Mouse (Mus musculus) neural tube, embryonic 14.5 days (tissue): ENCODE data around the gene Fuom. TPM values are rescaled to one million over a fixed set of nuclear protein-coding genes. Genes with fewer than 3 reads are reported as not detected.

Source experiments
- ATAC-seq: fragments of 200-750 bp; cut with Nextera tagmentation; 2 replicates; pipeline ENCODE4 v1.8.0; 2017; ENCODE audit warnings: low read depth, mild to moderate bottlenecking, moderate TSS enrichment, moderate library complexity
- H3K27ac ChIP-seq: fragments of 300-500 bp; sonication (generic); 2 replicates; pipeline ENCODE4 v1.5.1; 2014; ENCODE audit warnings: low read depth, mild to moderate bottlenecking, control low read depth, low read length, moderate library complexity, mixed read lengths
- H3K27me3 ChIP-seq: fragments of 300-500 bp; sonication (generic); 2 replicates; pipeline ENCODE4 v1.6.1; 2014; ENCODE audit warnings: low read length; ENCODE audit not compliant: control insufficient read depth, insufficient read depth
- H3K36me3 ChIP-seq: fragments of 300-500 bp; sonication (generic); 2 replicates; pipeline ENCODE4 v1.6.1; 2014; ENCODE audit warnings: low read length, mixed read lengths; ENCODE audit not compliant: control insufficient read depth, insufficient read depth
- H3K4me1 ChIP-seq: fragments of 300-500 bp; sonication (generic); 2 replicates; pipeline ENCODE4 v1.6.1; 2014; ENCODE audit warnings: low read length; ENCODE audit not compliant: control insufficient read depth, insufficient read depth
- H3K4me2 ChIP-seq: fragments of 300-500 bp; sonication (generic); 2 replicates; pipeline ENCODE4 v1.6.1; 2014; ENCODE audit warnings: mild to moderate bottlenecking, low read depth, low read length, control low read depth
- H3K4me3 ChIP-seq: fragments of 300-500 bp; sonication (generic); 2 replicates; pipeline ENCODE4 v1.5.1; 2014; ENCODE audit warnings: low read depth, low read length, control low read depth, mixed read lengths
- H3K9ac ChIP-seq: fragments of 300-500 bp; sonication (generic); replicated peaks from 2 replicates; pipeline ENCODE4 v1.6.1; 2014; ENCODE audit warnings: low read depth, mild to moderate bottlenecking, control low read depth, low read length, mixed read lengths
- H3K9me3 ChIP-seq: fragments of 300-500 bp; sonication (generic); 2 replicates; pipeline ENCODE4 v1.6.1; 2016; ENCODE audit warnings: low read length; ENCODE audit not compliant: control insufficient read depth
- WGBS: fragments of 180-500 bp; shearing (Covaris S2); extraction: QIAGEN DNeasy Blood & Tissue Kit; methylation state at CpG from one replicate; pipeline ENCODE4 v1.1.7; 2014; 5-methylcytosine and 5-hydroxymethylcytosine counted together
- polyA plus RNA-seq: library from polyadenylated mRNA; unstranded; fragments of >200 nt; fragmentation: Nextera tagmentation; extraction: Ambion mirVana; gene quantifications from 2 replicates; pipeline ENCODE4 v1.2.1, GENCODE M21; 2014

Fuom gene
- polyA plus RNA-seq, 1 experiment from 2014 or later, result 51.8 TPM

GRCm38 (mm10) chr7:140049115-140049689 lies 53.0 kb downstream of the Fuom start:
- Histone ChIP-seq H3K9me3 (no peaks in the 10 kb centered on the region), H3K4me2 (peak overlapping the region; percentile 58), H3K36me3 (no peaks in the 10 kb centered on the region), H3K4me1 (peaks cover 13% of the 10 kb centered on the region), H3K9ac (peak overlapping the region; percentile 22; the same call in 1 of the 2 replicates), H3K27ac (no peak overlapping the region), H3K4me3 (peak overlapping the region; percentile 51), H3K27me3 (peaks cover 19% of the 10 kb centered on the region)
- WGBS, result under 1% methylated on average over 34 of the region's 34 CpGs
- peak; percentile 86 for ATAC-seq

- WGBS, result under 1% methylated on average over 56 of the region's 56 CpGs
- ATAC-seq, result peak; percentile 60; the same call in 1 of the 2 replicates
- peaks cover 19% of the 10 kb centered on the region for H3K27me3 ChIP-seq
- no peaks in the 10 kb centered on the region for H3K36me3 ChIP-seq
- no peak within 1 kb of the TSS for H3K27ac ChIP-seq
- no peaks in the 10 kb centered on the region for H3K9me3 ChIP-seq
- peaks cover 13% of the 10 kb centered on the region for H3K4me1 ChIP-seq
- peak within 1 kb of the TSS; percentile 58 for H3K4me2 ChIP-seq
- H3K4me3 ChIP-seq, result peak within 1 kb of the TSS; percentile 51
- peak within 1 kb of the TSS; percentile 32 for H3K9ac ChIP-seq
Measured at GRCm38 (mm10) chr7:140048361-140049114, 53.7 kb downstream of the Fuom start, which contains the start of gene Msx3. Gene Msx3 (minus strand): TSS chr7:140049089.

GRCm38 (mm10) chr7:140047811-140048311 lies 54.4 kb downstream of the Fuom start:
- Histone ChIP-seq H3K27me3 (peaks cover 19% of the 10 kb centered on the region), H3K9ac (peak overlapping the region; percentile 32; the same call in 1 of the 2 replicates), H3K9me3 (no peaks in the 10 kb centered on the region), H3K4me2 (peak overlapping the region; percentile 58), H3K36me3 (no peaks in the 10 kb centered on the region), H3K27ac (no peak overlapping the region), H3K4me3 (peak overlapping the region; percentile 51), H3K4me1 (peaks cover 13% of the 10 kb centered on the region)
- no peak for ATAC-seq
- under 1% methylated on average over 33 of the region's 33 CpGs for WGBS

Other genes starting within 250 kb of the Fuom start
- gene Kndc1, start 207.7 kb downstream of the Fuom start, polyA plus RNA-seq, result 18.8 and 28.5 TPM in 2 replicates
- gene Utf1, start 158.7 kb downstream of the Fuom start, polyA plus RNA-seq, result not detected in 2 replicates
- 0.46 and 1.4 TPM in 2 replicates for gene 6430531B16Rik, start 123.7 kb downstream of the Fuom start, polyA plus RNA-seq
- 3.2 and 3.3 TPM in 2 replicates for gene Adam8, start 109.9 kb downstream of the Fuom start, polyA plus RNA-seq
- 52.7 and 61.2 TPM in 2 replicates for gene Zfp511, start 66.0 kb downstream of the Fuom start, polyA plus RNA-seq
- 57.1 and 61.0 TPM in 2 replicates for gene Tubgcp2, start 65.8 kb downstream of the Fuom start, polyA plus RNA-seq
- gene Msx3, start 53.4 kb downstream of the Fuom start, polyA plus RNA-seq, result 6.6 and 8.1 TPM in 2 replicates
- 209 and 365 TPM in 2 replicates for gene Caly, start 19.9 kb downstream of the Fuom start, polyA plus RNA-seq
- 0.48 TPM in 1 of 2 replicates, not detected in the other for gene Prap1, start 9.0 kb downstream of the Fuom start, polyA plus RNA-seq
- 9.2 and 9.9 TPM in 2 replicates for gene Paox, start 13.4 kb upstream of the Fuom start, polyA plus RNA-seq
- gene Echs1, start 14.0 kb upstream of the Fuom start, polyA plus RNA-seq, result 129 and 132 TPM in 2 replicates
- gene Mtg1, start 35.1 kb upstream of the Fuom start, polyA plus RNA-seq, result 33.7 and 39.6 TPM in 2 replicates
- 16.2 and 17.3 TPM in 2 replicates for gene Sprn, start 52.4 kb upstream of the Fuom start, polyA plus RNA-seq
- gene Olfr522, start 62.3 kb upstream of the Fuom start, polyA plus RNA-seq, result not detected in 2 replicates
- not detected in 2 replicates for gene Olfr523, start 70.8 kb upstream of the Fuom start, polyA plus RNA-seq
- not detected in 2 replicates for gene Olfr524, start 103.5 kb upstream of the Fuom start, polyA plus RNA-seq
- gene Cd163l1, start 115.8 kb upstream of the Fuom start, polyA plus RNA-seq, result not detected in 2 replicates
- gene 5830411N06Rik, start 144.8 kb upstream of the Fuom start, polyA plus RNA-seq, result not detected in 2 replicates
- not detected in 2 replicates for gene Olfr525, start 218.4 kb upstream of the Fuom start, polyA plus RNA-seq
- not detected in 2 replicates for gene Olfr527, start 231.6 kb upstream of the Fuom start, polyA plus RNA-seq